Mouse (Mus musculus) C2C12 (cell line): Measurements from ENCODE around the gene Wdr83os.

Source experiments
- CEBPB ChIP-seq: IDR thresholded peaks from one replicate; pipeline ENCODE4 v1.6.1; 2011; ENCODE audit warnings: low read depth, mild to moderate bottlenecking, control low read depth, moderate library complexity
- CTCF ChIP-seq: IDR thresholded peaks from one replicate; pipeline ENCODE4 v1.5.1; 2011; ENCODE audit not compliant: control insufficient read depth, insufficient read depth, insufficient read length
- FOSL1 ChIP-seq: IDR thresholded peaks from one replicate; pipeline ENCODE4 v1.8.0; 2011; ENCODE audit warnings: mild to moderate bottlenecking, low read length; ENCODE audit not compliant: poor library complexity, insufficient read depth, severe bottlenecking
- MAX ChIP-seq: IDR thresholded peaks from one replicate; pipeline ENCODE4 v1.6.1; 2011; ENCODE audit warnings: mild to moderate bottlenecking, control low read depth
- MYOD1 ChIP-seq: IDR thresholded peaks from one replicate; pipeline ENCODE4 v1.6.1; 2011; ENCODE audit warnings: low read depth; ENCODE audit not compliant: control insufficient read depth, insufficient read length
- USF1 ChIP-seq: IDR thresholded peaks from one replicate; pipeline ENCODE4 v1.6.1; 2011; ENCODE audit warnings: low read depth, mild to moderate bottlenecking, control low read depth, moderate library complexity

DNA sequence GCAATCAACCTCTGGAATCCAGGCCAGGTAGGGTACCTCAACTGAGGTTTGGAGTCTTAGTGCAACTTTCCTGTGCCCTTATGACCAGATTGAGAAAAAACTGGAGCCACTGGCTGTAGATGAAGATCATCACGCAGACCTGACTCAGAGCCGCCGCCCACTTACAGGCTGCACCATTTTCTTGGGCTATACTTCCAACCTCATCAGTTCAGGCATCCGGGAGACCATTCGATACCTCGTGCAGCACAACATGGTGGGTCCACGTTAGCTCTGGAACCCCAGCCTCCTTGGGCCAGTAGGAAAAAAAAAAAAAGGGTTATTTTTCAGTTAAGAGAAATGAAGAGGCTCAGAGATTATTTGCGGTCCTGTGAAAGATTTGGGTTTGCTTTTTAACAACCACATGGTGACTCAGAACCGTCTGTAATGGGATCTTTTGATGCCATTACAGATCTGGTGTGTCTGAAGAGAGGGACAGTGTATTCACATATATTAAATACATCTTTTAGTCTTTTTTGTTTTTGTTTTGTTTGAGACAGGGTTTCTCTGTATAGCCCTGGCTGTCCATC lies 8.1 kb upstream of the Wdr83os start:
- TF ChIP-seq CTCF (no peak), CEBPB (no peak), USF1 (no peak), MYOD1 (no peak), FOSL1 (no peak), MAX (no peak)
